Mouse (Mus musculus): ENCODE measurements at regions not wholly inside any gene's neighbourhood (a gene's known extent, or its start where the extent isn't known, plus 50 kb on each side); places are given as distances from the start of the nearest gene placed in this dataset.

GRCm38 (mm10) chr10:23477104-23477503, 126.5 kb upstream of the Eya4 start:
- no peak for DNase-seq

GRCm38 (mm10) chr10:23450997-23451396, 100.4 kb upstream of the Eya4 start:
- no peak for DNase-seq

GRCm38 (mm10) chr10:23450647-23450979, 100.0 kb upstream of the Eya4 start:
- DNase-seq = no peak

- DNase-seq = no peak
Measured at GRCm38 (mm10) chr10:23449860-23450646, 99.5 kb upstream of the Eya4 start.

- no peak for DNase-seq
Measured at GRCm38 (mm10) chr10:23448976-23449859, 98.6 kb upstream of the Eya4 start.

GRCm38 (mm10) chr10:23430376-23430775, 79.8 kb upstream of the Eya4 start:
- no peak for DNase-seq

- no peak for DNase-seq
Measured at GRCm38 (mm10) chr10:23413794-23414518, 63.4 kb upstream of the Eya4 start.

- DNase-seq = peak; percentile 29
Measured at GRCm38 (mm10) chr10:23403351-23403938, 52.9 kb upstream of the Eya4 start.
